Mouse (Mus musculus) heart, postnatal 0 days (tissue): ENCODE results near the gene Onecut1. TPM values are rescaled to one million over a fixed set of nuclear protein-coding genes. Genes with fewer than 3 reads are reported as not detected.

ENCODE experiments used
- ATAC-seq: fragments of 200-750 bp; cut with Nextera tagmentation; 2 replicates; pipeline ENCODE4 v1.8.0; 2017; ENCODE audit warnings: low read depth, moderate number of reproducible peaks, moderate library complexity; ENCODE audit not compliant: insufficient read depth
- DNase-seq: peaks from one replicate; pipeline ENCODE4 v3.0.0-alpha.2; 2016; ENCODE audit warnings: low spot score
- H3K27ac ChIP-seq: fragments of 300-500 bp; sonication (generic); 2 replicates; pipeline ENCODE4 v1.5.1; 2014; ENCODE audit warnings: low read depth, mild to moderate bottlenecking
- H3K27me3 ChIP-seq: fragments of 300-500 bp; sonication (generic); 2 replicates; pipeline ENCODE4 v1.6.1; 2014; ENCODE audit warnings: low read length, mixed read lengths; ENCODE audit not compliant: control insufficient read depth, insufficient read depth
- H3K36me3 ChIP-seq: fragments of 300-500 bp; sonication (generic); replicated peaks from 2 replicates; pipeline ENCODE4 v1.6.1; 2014; ENCODE audit warnings: low read length, mixed read lengths; ENCODE audit not compliant: control insufficient read depth, insufficient read depth
- H3K4me1 ChIP-seq: fragments of 300-500 bp; sonication (generic); 2 replicates; pipeline ENCODE4 v1.6.1; 2014; ENCODE audit warnings: antibody characterized with exemption; ENCODE audit not compliant: control insufficient read depth, insufficient read depth
- H3K4me2 ChIP-seq: fragments of 300-500 bp; sonication (generic); 2 replicates; pipeline ENCODE4 v1.6.1; 2014; ENCODE audit warnings: low read depth, mild to moderate bottlenecking, low read length, moderate library complexity
- H3K4me3 ChIP-seq: fragments of 300-500 bp; sonication (generic); 2 replicates; pipeline ENCODE4 v1.5.1; 2014; ENCODE audit warnings: low read depth, low read length
- H3K9ac ChIP-seq: fragments of 300-500 bp; sonication (generic); replicated peaks from 2 replicates; pipeline ENCODE4 v1.6.1; 2014; ENCODE audit warnings: low read depth, low read length, mixed read lengths
- H3K9me3 ChIP-seq: fragments of 300-500 bp; sonication (generic); replicated peaks from 2 replicates; pipeline ENCODE4 v1.6.1; 2016; ENCODE audit warnings: low read length; ENCODE audit not compliant: control insufficient read depth
- CTCF ChIP-seq: IDR thresholded peaks from 2 replicates; pipeline ENCODE4 v1.5.1; 2016; ENCODE audit warnings: antibody characterized with exemption, control low read depth, low read depth
- EP300 ChIP-seq: IDR thresholded peaks from 2 replicates; pipeline ENCODE4 v1.6.1; 2016; ENCODE audit warnings: antibody characterized with exemption, low read depth
- WGBS: fragments of 180-500 bp; shearing (Covaris S2); extraction: QIAGEN DNeasy Blood & Tissue Kit; methylation state at CpG from one replicate; pipeline ENCODE4 v1.1.7; 2014; 5-methylcytosine and 5-hydroxymethylcytosine counted together
- polyA plus RNA-seq: library from polyadenylated mRNA; unstranded; fragments of >200 nt; fragmentation: Nextera tagmentation; extraction: Ambion mirVana; gene quantifications from 2 replicates; pipeline ENCODE4 v1.2.1, GENCODE M21; 2015
- total RNA-seq: library from RNA; depleted of rRNA; stranded (reverse); fragments of >200 nt; gene quantifications from 2 replicates; pipeline ENCODE4 v1.2.3, GENCODE M21; 2014; ENCODE audit warnings: low replicate concordance

Gene Onecut1
- total and polyA plus RNA-seq, 2 experiments from 2014 or later, result not detected

GRCm38 (mm10) chr9:74851601-74852000 lies 10.1 kb upstream of the Onecut1 start:
- Histone ChIP-seq H3K9me3 (no peaks in the 10 kb centered on the region), H3K36me3 (no peaks in the 10 kb centered on the region), H3K27me3 (peaks cover 98% of the 10 kb centered on the region), H3K9ac (no peak overlapping the region), H3K4me3 (no peak overlapping the region), H3K27ac (no peak overlapping the region), H3K4me2 (no peak overlapping the region), H3K4me1 (no peaks in the 10 kb centered on the region)
- 1% methylated on average over 5 of the region's 5 CpGs for WGBS
- TF ChIP-seq CTCF (no peak), EP300 (no peak)
- ATAC-seq (no peak), DNase-seq (no peak)

- Histone ChIP-seq H3K4me1 (no peaks in the 10 kb centered on the region), H3K9me3 (no peaks in the 10 kb centered on the region), H3K36me3 (no peaks in the 10 kb centered on the region), H3K4me2 (no peak overlapping the region), H3K27me3 (peaks cover 98% of the 10 kb centered on the region), H3K27ac (no peak overlapping the region), H3K4me3 (no peak overlapping the region), H3K9ac (no peak overlapping the region)
- ATAC-seq (no peak), DNase-seq (no peak)
- WGBS, result 0% methylated on average over 4 of the region's 4 CpGs
- no peak for TF ChIP-seq CTCF
- TF ChIP-seq EP300, result no peak
Measured at GRCm38 (mm10) chr9:74852361-74852760, 9.4 kb upstream of the Onecut1 start.

GRCm38 (mm10) chr9:74853191-74854072 lies 8.3 kb upstream of the Onecut1 start:
- H3K27ac ChIP-seq, result no peak overlapping the region
- H3K4me3 ChIP-seq, result no peak overlapping the region
- no peak overlapping the region for H3K4me2 ChIP-seq
- H3K36me3 ChIP-seq, result no peaks in the 10 kb centered on the region
- no peak for ATAC-seq
- H3K27me3 ChIP-seq, result peaks cover 98% of the 10 kb centered on the region
- no peaks in the 10 kb centered on the region for H3K9me3 ChIP-seq
- no peak overlapping the region for H3K9ac ChIP-seq
- H3K4me1 ChIP-seq, result no peaks in the 10 kb centered on the region
- DNase-seq, result no peak
- TF ChIP-seq EP300 (no peak), CTCF (no peak)
- 3% methylated on average over 27 of the region's 28 CpGs for WGBS

- no peaks in the 10 kb centered on the region for H3K36me3 ChIP-seq
- no peak overlapping the region for H3K9ac ChIP-seq
- ATAC-seq (no peak), DNase-seq (no peak)
- 2% methylated on average over 22 of the region's 25 CpGs for WGBS
- H3K27ac ChIP-seq, result no peak overlapping the region
- no peak overlapping the region for H3K4me2 ChIP-seq
- H3K27me3 ChIP-seq, result peaks cover 98% of the 10 kb centered on the region
- no peaks in the 10 kb centered on the region for H3K4me1 ChIP-seq
- no peaks in the 10 kb centered on the region for H3K9me3 ChIP-seq
- H3K4me3 ChIP-seq, result no peak overlapping the region
- no peak for TF ChIP-seq EP300
- TF ChIP-seq CTCF, result no peak
Measured at GRCm38 (mm10) chr9:74854073-74854591, 7.6 kb upstream of the Onecut1 start.

GRCm38 (mm10) chr9:74855446-74855845 lies 6.3 kb upstream of the Onecut1 start:
- Histone ChIP-seq H3K36me3 (no peaks in the 10 kb centered on the region), H3K9ac (no peak overlapping the region), H3K9me3 (no peaks in the 10 kb centered on the region), H3K4me3 (no peak overlapping the region), H3K4me1 (no peaks in the 10 kb centered on the region), H3K4me2 (no peak overlapping the region), H3K27ac (no peak overlapping the region), H3K27me3 (peaks cover 99% of the 10 kb centered on the region)
- TF ChIP-seq EP300, result no peak
- no peak for TF ChIP-seq CTCF
- DNase-seq (no peak), ATAC-seq (no peak)
- 7% methylated on average over 4 of the region's 4 CpGs for WGBS
